Mouse (Mus musculus) megakaryocyte, embryonic 14.5 days (primary cell): ENCODE measurements around the gene Tmbim6. TPM values are rescaled to one million over a fixed set of nuclear protein-coding genes. Genes with fewer than 3 reads are reported as not detected.
"Not testable (repeated sequence)": the region's sequence is repeated elsewhere in the genome, so short reads cannot be mapped to it uniquely, and the experiment has no call there.

ENCODE experiments used
- H3K27me3 ChIP-seq: replicated peaks from 2 replicates; pipeline ENCODE3; 2012; ENCODE audit warnings: inconsistent platforms
- H3K36me3 ChIP-seq: replicated peaks from 2 replicates; pipeline ENCODE3; 2012; ENCODE audit warnings: low read length, inconsistent platforms, mixed read lengths
- H3K4me1 ChIP-seq: 2 replicates; pipeline ENCODE4 v1.6.1; 2012; ENCODE audit warnings: inconsistent platforms
- H3K4me3 ChIP-seq: replicated peaks from 2 replicates; pipeline ENCODE3; 2012; ENCODE audit warnings: moderate library complexity, mild to moderate bottlenecking, inconsistent platforms
- H3K9me3 ChIP-seq: 2 replicates; pipeline ENCODE4 v1.6.1; 2012; ENCODE audit warnings: inconsistent platforms
- FLI1 ChIP-seq: IDR thresholded peaks from 2 replicates; pipeline ENCODE4 v1.6.1; 2012; ENCODE audit warnings: low read length, inconsistent platforms, mixed read lengths
- GATA1 ChIP-seq: IDR thresholded peaks from 3 replicates; pipeline ENCODE4 v1.6.1; 2012; ENCODE audit warnings: mixed read lengths, low read length, inconsistent platforms, borderline replicate concordance
- polyA plus RNA-seq: library from polyadenylated mRNA; stranded (reverse); fragments of >175 nt; gene quantifications from 2 replicates; pipeline ENCODE4 v1.2.3, GENCODE M21; 2012; ENCODE audit warnings: low replicate concordance; ENCODE audit not compliant: insufficient read depth

Gene Tmbim6
- polyA plus RNA-seq, 1 experiment: 441 TPM

- TF ChIP-seq FLI1 (no peak), GATA1 (no peak)
- H3K4me3 ChIP-seq: no peak overlapping the region
- peaks cover 17% of the 10 kb centered on the region for H3K4me1 ChIP-seq
- H3K36me3 ChIP-seq: no peaks in the 10 kb centered on the region
- H3K27me3 ChIP-seq: peaks cover 2% of the 10 kb centered on the region
- peaks cover 7% of the 10 kb centered on the region; the same call in 1 of the 2 replicates for H3K9me3 ChIP-seq
Observed at GRCm38 (mm10) chr15:99376240-99376639, 16.4 kb upstream of the Tmbim6 start.

- no peaks in the 10 kb centered on the region for H3K27me3 ChIP-seq
- peaks cover 45% of the 10 kb centered on the region for H3K4me1 ChIP-seq
- H3K4me3 ChIP-seq: no peak overlapping the region
- H3K9me3 ChIP-seq: peaks cover 5% of the 10 kb centered on the region; the same call in 1 of the 2 replicates
- TF ChIP-seq FLI1: no peak
- no peaks in the 10 kb centered on the region for H3K36me3 ChIP-seq
Observed at GRCm38 (mm10) chr15:99382893-99383292, 9.8 kb upstream of the Tmbim6 start.

GRCm38 (mm10) chr15:99384071-99384470 is 8.6 kb upstream of the Tmbim6 start:
- no peak for TF ChIP-seq FLI1
- Histone ChIP-seq H3K36me3 (no peaks in the 10 kb centered on the region), H3K4me1 (peaks cover 54% of the 10 kb centered on the region), H3K9me3 (no peaks in the 10 kb centered on the region), H3K4me3 (no peak overlapping the region), H3K27me3 (no peaks in the 10 kb centered on the region)

GRCm38 (mm10) chr15:99386110-99386509 is 6.6 kb upstream of the Tmbim6 start:
- not testable (repeated sequence) for H3K9me3 ChIP-seq, H3K36me3 ChIP-seq, H3K4me3 ChIP-seq, H3K27me3 ChIP-seq
- H3K4me1 ChIP-seq: peaks cover 73% of the 10 kb centered on the region

- Histone ChIP-seq H3K9me3 (no peaks in the 10 kb centered on the region), H3K36me3 (no peaks in the 10 kb centered on the region), H3K4me3 (no peak overlapping the region), H3K4me1 (peaks cover 76% of the 10 kb centered on the region), H3K27me3 (no peaks in the 10 kb centered on the region)
- no peak for TF ChIP-seq GATA1
- no peak for TF ChIP-seq FLI1
Observed at GRCm38 (mm10) chr15:99386796-99387195, 5.9 kb upstream of the Tmbim6 start.

GRCm38 (mm10) chr15:99387976-99388375 is 4.7 kb upstream of the Tmbim6 start:
- Histone ChIP-seq H3K36me3 (no peaks in the 10 kb centered on the region), H3K4me1 (peaks cover 72% of the 10 kb centered on the region), H3K9me3 (no peaks in the 10 kb centered on the region), H3K4me3 (no peak overlapping the region), H3K27me3 (no peaks in the 10 kb centered on the region)
- TF ChIP-seq GATA1: no peak
- no peak for TF ChIP-seq FLI1

- no peaks in the 10 kb centered on the region for H3K27me3 ChIP-seq
- peaks cover 2% of the 10 kb centered on the region for H3K36me3 ChIP-seq
- H3K4me1 ChIP-seq: peaks cover 77% of the 10 kb centered on the region
- no peaks in the 10 kb centered on the region for H3K9me3 ChIP-seq
- peak overlapping the region; percentile 76 for H3K4me3 ChIP-seq
- TF ChIP-seq GATA1: no peak
- no peak for TF ChIP-seq FLI1
Observed at GRCm38 (mm10) chr15:99390472-99391401, 1.9 kb upstream of the Tmbim6 start.

GRCm38 (mm10) chr15:99391975-99392374 is 707 bp upstream of the Tmbim6 start:
- peaks cover 81% of the 10 kb centered on the region for H3K4me1 ChIP-seq
- no peaks in the 10 kb centered on the region for H3K9me3 ChIP-seq
- H3K27me3 ChIP-seq: no peaks in the 10 kb centered on the region
- peaks cover 2% of the 10 kb centered on the region for H3K36me3 ChIP-seq
- TF ChIP-seq FLI1 (no peak), GATA1 (no peak)
- H3K4me3 ChIP-seq: peak overlapping the region; percentile 99

GRCm38 (mm10) chr15:99393386-99394252 is 937 bp downstream of the Tmbim6 start:
- H3K36me3 ChIP-seq: peaks cover 6% of the 10 kb centered on the region
- H3K9me3 ChIP-seq: no peaks in the 10 kb centered on the region
- H3K4me1 ChIP-seq: peaks cover 83% of the 10 kb centered on the region
- H3K4me3 ChIP-seq: peak overlapping the region; percentile 99
- no peaks in the 10 kb centered on the region for H3K27me3 ChIP-seq
- no peak for TF ChIP-seq FLI1
- no peak for TF ChIP-seq GATA1

- H3K4me1 ChIP-seq: peaks cover 83% of the 10 kb centered on the region
- no peaks in the 10 kb centered on the region for H3K27me3 ChIP-seq
- H3K4me3 ChIP-seq: peak overlapping the region; percentile 99
- no peaks in the 10 kb centered on the region for H3K9me3 ChIP-seq
- peaks cover 32% of the 10 kb centered on the region for H3K36me3 ChIP-seq
- TF ChIP-seq FLI1 (no peak), GATA1 (no peak)
Observed at GRCm38 (mm10) chr15:99396462-99396861, 3.8 kb downstream of the Tmbim6 start.
